Mouse (Mus musculus): ENCODE measurements at regions not wholly inside any gene's neighbourhood (a gene's known extent, or its start where the extent isn't known, plus 50 kb on each side); places are given as distances from the start of the nearest gene placed in this dataset.

DNA sequence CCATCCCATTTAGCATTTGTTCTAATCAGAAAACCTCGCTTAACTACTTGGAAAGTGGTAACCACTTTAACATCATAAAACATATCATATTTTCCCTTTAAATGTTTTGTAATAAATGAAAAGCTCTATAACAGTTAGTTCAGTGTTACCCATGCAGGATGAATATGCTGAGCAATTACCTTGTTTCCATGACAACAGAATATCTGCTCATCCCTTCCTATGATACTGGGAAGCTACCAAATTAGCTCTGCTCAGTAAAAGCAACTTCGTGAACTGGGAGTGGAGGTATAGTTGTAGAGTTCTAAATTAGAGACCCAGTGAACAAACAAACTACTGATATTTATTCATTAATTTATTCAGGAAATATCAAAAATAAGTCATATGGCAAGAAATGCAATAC is 595.0 kb downstream of the Epm2a start:
- Histone ChIP-seq H3K27ac (ENCODE audit: insufficient read depth, low read depth) (no peak overlapping the region), H3K27me3 (replicated peaks) (no peaks in the 10 kb centered on the region), H3K4me1 (ENCODE audit: control insufficient read depth in 1 of 2, insufficient read depth in 2 of 2) (peaks cover 0 to 3% of the 10 kb centered on the region in 2 experiments; a peak in 1 of 4 replicates), H3K79me2 (replicated peaks; ENCODE audit: control insufficient read depth, extremely low read depth, insufficient read depth, poor library complexity, severe bottlenecking) (no peaks in the 10 kb centered on the region), H3K9ac (ENCODE audit: insufficient read depth, low read depth) (no peak overlapping the region), H3K9me3 (replicated peaks; ENCODE audit: low read length) (no peaks in the 10 kb centered on the region), H3K4me3 (replicated peaks in 1 of 3; ENCODE audit: low read depth in 2 of 3, low read length in 2 of 3, poor library complexity in 1 of 3) (no peak overlapping the region), H3K36me3 (replicated peaks in 1 of 2; ENCODE audit: control insufficient read depth in 1 of 2, insufficient read depth in 1 of 2, low read length in 1 of 2) (no peaks in the 10 kb centered on the region), H3K4me2 (ENCODE audit: insufficient read depth, low read depth, poor library complexity, severe bottlenecking) (no peak overlapping the region)
- TF ChIP-seq ZC3H11A (IDR thresholded peaks at IDR 0.05; ENCODE audit: low read depth, low read length) = no peak
- no peak for TF ChIP-seq UBTF (IDR thresholded peaks at IDR 0.05; ENCODE audit: low read depth, low read length)
- TF ChIP-seq KAT2A (IDR thresholded peaks at IDR 0.05; ENCODE audit: insufficient replicate concordance, low read length) = no peak
- TF ChIP-seq MEF2A (IDR thresholded peaks at IDR 0.05; ENCODE audit: borderline replicate concordance, low read depth, low read length) = no peak
- no peak for TF ChIP-seq RCOR1 (conservative IDR thresholded peaks at IDR 0.05; ENCODE audit: low read depth, low read length)
- dilution Hi-C loops (cut with MboI; ENCODE audit: extremely low pct_ligation_motif_present, extremely low pct_unique_long_range_greater_than_20kb, low sequenced_read_pairs) = no loop called here
- in situ Hi-C loops (cut with MboI; ENCODE audit: low pct_ligation_motif_present, low pct_unique_long_range_greater_than_20kb, low sequenced_read_pairs) = no loop called here
- no peak for DNase-seq (ENCODE audit: extremely low read depth)

- H3K4me3 ChIP-seq (replicated peaks in 1 of 3; ENCODE audit: low read depth in 2 of 3, low read length in 2 of 3, poor library complexity in 1 of 3) = no peak overlapping the region
- in situ Hi-C loops (cut with MboI; ENCODE audit: low pct_ligation_motif_present, low pct_unique_long_range_greater_than_20kb, low sequenced_read_pairs) (no loop called here), dilution Hi-C loops (cut with MboI; ENCODE audit: extremely low pct_ligation_motif_present, extremely low pct_unique_long_range_greater_than_20kb, low sequenced_read_pairs) (no loop called here)
- H3K4me2 ChIP-seq (ENCODE audit: insufficient read depth, low read depth, poor library complexity, severe bottlenecking) = no peak overlapping the region
- no peak overlapping the region for H3K9ac ChIP-seq (ENCODE audit: insufficient read depth, low read depth)
- H3K4me1 ChIP-seq (ENCODE audit: control insufficient read depth in 1 of 2, insufficient read depth in 2 of 2) = peaks cover 0 to 3% of the 10 kb centered on the region in 2 experiments; a peak in 1 of 4 replicates
- no peaks in the 10 kb centered on the region for H3K27me3 ChIP-seq (replicated peaks)
- H3K9me3 ChIP-seq (replicated peaks; ENCODE audit: low read length) = no peaks in the 10 kb centered on the region
- no peak overlapping the region for H3K27ac ChIP-seq (ENCODE audit: insufficient read depth, low read depth)
- no peaks in the 10 kb centered on the region for H3K79me2 ChIP-seq (replicated peaks; ENCODE audit: control insufficient read depth, extremely low read depth, insufficient read depth, poor library complexity, severe bottlenecking)
- TF ChIP-seq MAFK (IDR thresholded peaks at IDR 0.05; ENCODE audit: insufficient replicate concordance, low read length) (peak; percentile 92), NRF1 (IDR thresholded peaks at IDR 0.05; ENCODE audit: low read depth, low read length) (no peak)
- no peaks in the 10 kb centered on the region for H3K36me3 ChIP-seq (replicated peaks in 1 of 2; ENCODE audit: control insufficient read depth in 1 of 2, insufficient read depth in 1 of 2, low read length in 1 of 2)
- DNase-seq (ENCODE audit: extremely low read depth) = no peak
Observed at GRCm38 (mm10) chr10:11942772-11943171, 599.6 kb downstream of the Epm2a start.

DNA sequence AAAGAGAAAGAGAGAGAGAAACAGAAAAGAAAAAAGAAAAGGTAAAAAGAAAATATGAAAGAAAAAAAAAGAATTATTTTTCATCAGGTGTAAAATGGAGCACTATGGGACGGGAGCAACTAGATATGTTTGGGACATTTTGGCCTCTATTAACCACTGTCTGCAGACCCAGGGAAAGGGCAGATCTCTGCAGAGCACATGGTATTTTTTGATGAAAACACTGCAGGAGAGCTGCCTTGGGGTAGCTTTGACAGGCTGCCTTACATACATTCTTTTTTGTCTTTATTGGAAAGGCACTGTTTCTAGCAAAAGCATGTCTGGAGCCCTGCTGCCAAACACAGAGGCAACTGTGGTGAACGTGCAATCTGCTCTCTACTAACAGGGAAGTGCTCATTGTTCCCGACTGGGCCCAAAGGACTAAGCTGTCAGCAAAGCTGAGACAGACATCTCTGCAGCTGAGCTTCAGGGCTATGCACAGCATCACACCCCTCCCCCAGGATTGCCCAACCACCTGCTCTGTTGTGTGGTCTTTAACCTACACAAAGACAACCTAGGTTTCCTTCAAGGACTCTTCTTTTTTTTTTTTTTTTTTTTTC is 617.2 kb downstream of the Epm2a start:
- in situ Hi-C loops (cut with MboI; ENCODE audit: low pct_ligation_motif_present, low pct_unique_long_range_greater_than_20kb, low sequenced_read_pairs) (no loop called here), dilution Hi-C loops (cut with MboI; ENCODE audit: extremely low pct_ligation_motif_present, extremely low pct_unique_long_range_greater_than_20kb, low sequenced_read_pairs) (no loop called here)
- H3K79me2 ChIP-seq (replicated peaks; ENCODE audit: control insufficient read depth, extremely low read depth, insufficient read depth, poor library complexity, severe bottlenecking) = no peaks in the 10 kb centered on the region
- H3K4me1 ChIP-seq (ENCODE audit: control insufficient read depth in 1 of 2, insufficient read depth in 2 of 2) = no peaks in the 10 kb centered on the region
- H3K4me2 ChIP-seq (ENCODE audit: insufficient read depth, low read depth, poor library complexity, severe bottlenecking) = no peak overlapping the region
- no peak overlapping the region for H3K4me3 ChIP-seq (replicated peaks in 1 of 3; ENCODE audit: low read depth in 2 of 3, low read length in 2 of 3, poor library complexity in 1 of 3)
- no peak for DNase-seq (ENCODE audit: extremely low read depth)
- H3K27ac ChIP-seq (ENCODE audit: insufficient read depth, low read depth) = no peak overlapping the region
- H3K9me3 ChIP-seq (replicated peaks; ENCODE audit: low read length) = no peaks in the 10 kb centered on the region
- H3K9ac ChIP-seq (ENCODE audit: insufficient read depth, low read depth) = no peak overlapping the region
- H3K27me3 ChIP-seq (replicated peaks) = no peaks in the 10 kb centered on the region
- TF ChIP-seq E2F4 (IDR thresholded peaks at IDR 0.05; ENCODE audit: insufficient replicate concordance, low read depth, low read length) = no peak
- no peaks in the 10 kb centered on the region for H3K36me3 ChIP-seq (replicated peaks in 1 of 2; ENCODE audit: control insufficient read depth in 1 of 2, insufficient read depth in 1 of 2, low read length in 1 of 2)

All from CH12.LX (cell line).